Mouse (Mus musculus) neural tube, embryonic 15.5 days (tissue): ENCODE results near the gene Tas2r126. TPM values are rescaled to one million over a fixed set of nuclear protein-coding genes. Genes with fewer than 3 reads are reported as not detected.
"Not testable (repeated sequence)": the region's sequence is repeated elsewhere in the genome, so short reads cannot be mapped to it uniquely, and the experiment has no call there.

ENCODE experiments used
- ATAC-seq: fragments of 200-750 bp; cut with Nextera tagmentation; 2 replicates; pipeline ENCODE4 v1.8.0; 2017; ENCODE audit warnings: mild to moderate bottlenecking, moderate TSS enrichment, moderate library complexity; ENCODE audit not compliant: low FRiP score
- H3K27ac ChIP-seq: fragments of 300-500 bp; sonication (generic); replicated peaks from 2 replicates; pipeline ENCODE4 v1.5.1; 2015; ENCODE audit warnings: mild to moderate bottlenecking, inconsistent platforms
- H3K27me3 ChIP-seq: fragments of 300-500 bp; sonication (generic); replicated peaks from 2 replicates; pipeline ENCODE4 v1.6.1; 2015; ENCODE audit warnings: inconsistent platforms
- H3K36me3 ChIP-seq: fragments of 300-500 bp; sonication (generic); 2 replicates; pipeline ENCODE4 v1.6.1; 2015; ENCODE audit warnings: inconsistent platforms
- H3K4me1 ChIP-seq: fragments of 300-500 bp; sonication (generic); 2 replicates; pipeline ENCODE4 v1.6.1; 2015; ENCODE audit warnings: inconsistent platforms
- H3K4me2 ChIP-seq: fragments of 300-500 bp; sonication (generic); 2 replicates; pipeline ENCODE4 v1.6.1; 2015; ENCODE audit warnings: inconsistent platforms, mild to moderate bottlenecking, moderate library complexity
- H3K4me3 ChIP-seq: fragments of 300-500 bp; sonication (generic); replicated peaks from 2 replicates; pipeline ENCODE4 v1.5.1; 2015; ENCODE audit warnings: mild to moderate bottlenecking, inconsistent platforms
- H3K9ac ChIP-seq: fragments of 300-500 bp; sonication (generic); replicated peaks from 2 replicates; pipeline ENCODE4 v1.6.1; 2015; ENCODE audit warnings: mild to moderate bottlenecking, inconsistent platforms
- H3K9me3 ChIP-seq: fragments of 300-500 bp; sonication (generic); replicated peaks from 2 replicates; pipeline ENCODE4 v1.6.1; 2016; ENCODE audit warnings: inconsistent platforms
- WGBS: fragments of 180-500 bp; shearing (Covaris S2); methylation state at CpG from one replicate; pipeline ENCODE4 v1.1.7; 2015; ENCODE audit warnings: mixed read lengths; 5-methylcytosine and 5-hydroxymethylcytosine counted together
- polyA plus RNA-seq: library from polyadenylated mRNA; unstranded; fragments of >200 nt; fragmentation: Nextera tagmentation; extraction: Ambion mirVana; gene quantifications from 2 replicates; pipeline ENCODE4 v1.2.1, GENCODE M21; 2015

Gene Tas2r126
- polyA plus RNA-seq, 1 experiment from 2014 or later, result not detected

- no peaks in the 10 kb centered on the region for H3K27me3 ChIP-seq
Observed at GRCm38 (mm10) chr6:42426337-42426736, 8.0 kb upstream of the Tas2r126 start.

GRCm38 (mm10) chr6:42433554-42433953, 781 bp upstream of the Tas2r126 start:
- Histone ChIP-seq H3K4me3 (no peak overlapping the region), H3K9me3 (no peaks in the 10 kb centered on the region), H3K9ac (no peak overlapping the region), H3K27ac (no peak overlapping the region), H3K4me1 (no peaks in the 10 kb centered on the region), H3K36me3 (no peaks in the 10 kb centered on the region), H3K27me3 (no peaks in the 10 kb centered on the region), H3K4me2 (no peak overlapping the region)
- WGBS, result 72% methylated on average over 2 of the region's 2 CpGs
- ATAC-seq, result no peak

More at GRCm38 (mm10) chr6:42426337-42426736, 8.0 kb upstream of the Tas2r126 start:
- H3K27ac ChIP-seq, result no peak overlapping the region
- no peaks in the 10 kb centered on the region for H3K36me3 ChIP-seq
- no peak overlapping the region for H3K9ac ChIP-seq
- H3K4me2 ChIP-seq, result no peak overlapping the region
- ATAC-seq, result no peak
- H3K4me3 ChIP-seq, result no peak overlapping the region
- no peaks in the 10 kb centered on the region for H3K9me3 ChIP-seq
- WGBS, result 90% methylated on average over 4 of the region's 4 CpGs
- H3K4me1 ChIP-seq, result no peaks in the 10 kb centered on the region

- Histone ChIP-seq H3K9me3 (no peaks in the 10 kb centered on the region), H3K27ac (no peak overlapping the region), H3K27me3 (no peaks in the 10 kb centered on the region), H3K36me3 (no peaks in the 10 kb centered on the region), H3K4me2 (no peak overlapping the region), H3K4me1 (no peaks in the 10 kb centered on the region), H3K9ac (no peak overlapping the region), H3K4me3 (no peak overlapping the region)
- no peak for ATAC-seq
- 79% methylated on average over 2 of the region's 2 CpGs for WGBS
Observed at GRCm38 (mm10) chr6:42435490-42435889, 1.2 kb downstream of the Tas2r126 start.

DNA sequence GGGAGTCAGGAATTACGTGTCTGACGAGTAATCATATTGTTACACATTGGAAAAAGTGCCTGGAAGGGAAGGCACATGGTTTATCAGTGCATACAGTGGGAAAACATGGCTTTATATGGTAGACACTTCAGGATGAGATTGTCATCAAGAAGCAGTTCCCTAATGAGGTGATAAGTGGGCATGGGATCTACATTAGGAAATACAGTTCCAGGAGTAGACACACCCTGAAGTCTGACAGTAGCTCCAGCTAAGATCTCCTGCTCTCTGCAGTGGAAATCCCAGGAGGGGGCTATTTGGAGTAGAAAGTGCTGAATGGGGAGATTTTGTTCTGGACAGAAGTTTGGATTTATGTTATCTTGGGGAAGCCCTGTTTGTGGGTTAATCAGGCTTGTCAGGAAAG, 7.1 kb downstream of the Tas2r126 start:
- 70% methylated on average over 2 of the region's 2 CpGs for WGBS
- ATAC-seq, result no peak
- Histone ChIP-seq H3K27ac (no peak overlapping the region), H3K9me3 (no peaks in the 10 kb centered on the region), H3K4me1 (no peaks in the 10 kb centered on the region), H3K36me3 (no peaks in the 10 kb centered on the region), H3K27me3 (no peaks in the 10 kb centered on the region), H3K4me2 (no peak overlapping the region), H3K4me3 (no peak overlapping the region), H3K9ac (no peak overlapping the region)

- ATAC-seq, result no peak
- H3K9ac ChIP-seq, result no peak overlapping the region
- H3K36me3 ChIP-seq, result no peaks in the 10 kb centered on the region
- H3K4me3 ChIP-seq, result no peak overlapping the region
- H3K4me2 ChIP-seq, result no peak overlapping the region
- no peak overlapping the region for H3K27ac ChIP-seq
- 88% methylated on average over 2 of the region's 2 CpGs for WGBS
- H3K4me1 ChIP-seq, result no peaks in the 10 kb centered on the region
- H3K9me3 ChIP-seq, result no peaks in the 10 kb centered on the region
- no peaks in the 10 kb centered on the region for H3K27me3 ChIP-seq
Observed at GRCm38 (mm10) chr6:42444491-42444890, 10.2 kb downstream of the Tas2r126 start.

- Histone ChIP-seq H3K9me3 (no peaks in the 10 kb centered on the region), H3K4me1 (no peaks in the 10 kb centered on the region), H3K36me3 (no peaks in the 10 kb centered on the region), H3K27ac (no peak overlapping the region), H3K4me3 (no peak overlapping the region), H3K27me3 (no peaks in the 10 kb centered on the region), H3K9ac (no peak overlapping the region), H3K4me2 (no peak overlapping the region)
- ATAC-seq, result no peak
- WGBS, result 87% methylated on average over 2 of the region's 2 CpGs
Observed at GRCm38 (mm10) chr6:42447381-42447780, 13.0 kb downstream of the Tas2r126 start.

GRCm38 (mm10) chr6:42465096-42465495, 30.8 kb downstream of the Tas2r126 start, which contains the start of gene Olfr458:
Gene Olfr458, minus strand, starts transcription at chr6:42465196.
- no peak within 1 kb of the TSS for H3K4me3 ChIP-seq
- no peaks in the 10 kb centered on the region for H3K4me1 ChIP-seq
- no peak within 1 kb of the TSS for H3K27ac ChIP-seq
- no peak within 1 kb of the TSS for H3K4me2 ChIP-seq
- no peak for ATAC-seq
- no peak within 1 kb of the TSS for H3K9ac ChIP-seq
- WGBS, result 100% methylated on average over 1 of the region's 1 CpGs
- H3K36me3 ChIP-seq, result no peaks in the 10 kb centered on the region
- H3K9me3 ChIP-seq, result no peaks in the 10 kb centered on the region
- no peaks in the 10 kb centered on the region for H3K27me3 ChIP-seq

GRCm38 (mm10) chr6:42470542-42470941, 36.2 kb downstream of the Tas2r126 start:
- H3K4me2 ChIP-seq, result no peak overlapping the region

DNA sequence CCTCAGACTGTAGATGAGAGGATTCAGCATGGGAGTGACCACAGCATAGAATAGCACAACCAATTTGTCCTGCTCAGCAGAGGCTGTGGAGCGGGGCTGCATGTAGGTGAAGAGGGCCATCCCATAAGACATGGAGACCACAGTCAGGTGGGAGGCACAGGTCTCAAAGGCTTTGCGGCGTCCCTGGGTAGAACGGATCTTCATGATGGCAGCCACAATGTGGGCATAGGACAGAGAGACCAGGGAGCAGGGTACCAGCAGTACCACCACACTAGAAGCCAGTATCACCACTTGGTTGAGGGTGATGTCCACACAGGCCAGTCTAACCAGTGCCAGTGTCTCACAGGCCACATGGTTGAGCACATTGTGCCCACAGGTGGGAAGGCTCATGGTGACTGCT, 37.0 kb downstream of the Tas2r126 start:
- H3K36me3 ChIP-seq, H3K4me3 ChIP-seq, H3K4me1 ChIP-seq, H3K27me3 ChIP-seq, H3K9me3 ChIP-seq, H3K4me2 ChIP-seq, H3K27ac ChIP-seq, H3K9ac ChIP-seq, ATAC-seq: not testable (repeated sequence)
- WGBS, result 96% methylated on average over 4 of the region's 4 CpGs

More at GRCm38 (mm10) chr6:42470542-42470941, 36.2 kb downstream of the Tas2r126 start:
- Histone ChIP-seq H3K4me1 (no peaks in the 10 kb centered on the region), H3K9ac (no peak overlapping the region), H3K9me3 (no peaks in the 10 kb centered on the region), H3K27ac (no peak overlapping the region), H3K4me3 (no peak overlapping the region), H3K27me3 (no peaks in the 10 kb centered on the region), H3K36me3 (no peaks in the 10 kb centered on the region)
- WGBS, result 95% methylated on average over 4 of the region's 4 CpGs
- ATAC-seq, result no peak

GRCm38 (mm10) chr6:42476235-42476634, 41.9 kb downstream of the Tas2r126 start, which contains the start of gene Olfr457:
Gene Olfr457, minus strand, starts transcription at chr6:42476335.
- Histone ChIP-seq H3K27me3 (no peaks in the 10 kb centered on the region), H3K4me2 (no peak within 1 kb of the TSS), H3K36me3 (no peaks in the 10 kb centered on the region), H3K9ac (no peak within 1 kb of the TSS), H3K27ac (no peak within 1 kb of the TSS), H3K4me1 (no peaks in the 10 kb centered on the region), H3K4me3 (no peak within 1 kb of the TSS), H3K9me3 (no peaks in the 10 kb centered on the region)
- no peak for ATAC-seq
- WGBS, result 72% methylated on average over 1 of the region's 1 CpGs

- Histone ChIP-seq H3K4me3 (no peak overlapping the region), H3K4me1 (no peaks in the 10 kb centered on the region), H3K9ac (no peak overlapping the region), H3K27ac (no peak overlapping the region), H3K9me3 (no peaks in the 10 kb centered on the region), H3K36me3 (no peaks in the 10 kb centered on the region), H3K27me3 (no peaks in the 10 kb centered on the region), H3K4me2 (no peak overlapping the region)
- no peak for ATAC-seq
Observed at GRCm38 (mm10) chr6:42484633-42485032, 50.3 kb downstream of the Tas2r126 start.
